Mouse (Mus musculus) heart, embryonic 11.5 days (tissue): ENCODE results near the gene Pex11b. TPM values are rescaled to one million over a fixed set of nuclear protein-coding genes. Genes with fewer than 3 reads are reported as not detected.
"Not testable (repeated sequence)": the region's sequence is repeated elsewhere in the genome, so short reads cannot be mapped to it uniquely, and the experiment has no call there.

Experiments used
- ATAC-seq: fragments of 200-750 bp; cut with Nextera tagmentation; replicated peaks from 2 replicates; pipeline ENCODE4 v1.8.0; 2017; ENCODE audit warnings: moderate library complexity; ENCODE audit not compliant: insufficient number of reproducible peaks, low FRiP score, low TSS enrichment
- H3K27ac ChIP-seq: fragments of 300-500 bp; sonication (generic); 2 replicates; pipeline ENCODE4 v1.5.1; 2014; ENCODE audit warnings: mild to moderate bottlenecking, low read depth, low read length
- H3K27me3 ChIP-seq: fragments of 300-500 bp; sonication (generic); 2 replicates; pipeline ENCODE4 v1.6.1; 2014; ENCODE audit warnings: mild to moderate bottlenecking, low read length, mixed read lengths; ENCODE audit not compliant: control insufficient read depth, insufficient read depth
- H3K36me3 ChIP-seq: fragments of 300-500 bp; sonication (generic); 2 replicates; pipeline ENCODE4 v1.6.1; 2014; ENCODE audit warnings: mild to moderate bottlenecking, low read length, moderate library complexity, mixed read lengths; ENCODE audit not compliant: control insufficient read depth, insufficient read depth
- H3K4me1 ChIP-seq: fragments of 300-500 bp; sonication (generic); 2 replicates; pipeline ENCODE4 v1.6.1; 2014; ENCODE audit warnings: low read length; ENCODE audit not compliant: control insufficient read depth, insufficient read depth
- H3K4me2 ChIP-seq: fragments of 300-500 bp; sonication (generic); 2 replicates; pipeline ENCODE4 v1.6.1; 2014; ENCODE audit warnings: mild to moderate bottlenecking, moderate library complexity
- H3K4me3 ChIP-seq: fragments of 300-500 bp; sonication (generic); 2 replicates; pipeline ENCODE4 v1.5.1; 2014; ENCODE audit warnings: low read depth, low read length
- H3K9ac ChIP-seq: fragments of 300-500 bp; sonication (generic); 2 replicates; pipeline ENCODE4 v1.6.1; 2014; ENCODE audit warnings: mild to moderate bottlenecking, low read depth, low read length, moderate library complexity
- H3K9me3 ChIP-seq: fragments of 300-500 bp; sonication (generic); replicated peaks from 2 replicates; pipeline ENCODE4 v1.6.1; 2016; ENCODE audit warnings: low read length; ENCODE audit not compliant: control insufficient read depth
- WGBS: fragments of 180-500 bp; shearing (Covaris S2); extraction: QIAGEN DNeasy Blood & Tissue Kit; methylation state at CpG from one replicate; pipeline ENCODE4 v1.1.7; 2014; ENCODE audit not compliant: insufficient replicate concordance; 5-methylcytosine and 5-hydroxymethylcytosine counted together
- polyA plus RNA-seq: library from polyadenylated mRNA; unstranded; fragments of >200 nt; fragmentation: Nextera tagmentation; extraction: Ambion mirVana; gene quantifications from 2 replicates; pipeline ENCODE4 v1.2.1, GENCODE M21; 2014

Pex11b gene
- polyA plus RNA-seq, 1 experiment from 2014 or later = 37.7 TPM

DNA sequence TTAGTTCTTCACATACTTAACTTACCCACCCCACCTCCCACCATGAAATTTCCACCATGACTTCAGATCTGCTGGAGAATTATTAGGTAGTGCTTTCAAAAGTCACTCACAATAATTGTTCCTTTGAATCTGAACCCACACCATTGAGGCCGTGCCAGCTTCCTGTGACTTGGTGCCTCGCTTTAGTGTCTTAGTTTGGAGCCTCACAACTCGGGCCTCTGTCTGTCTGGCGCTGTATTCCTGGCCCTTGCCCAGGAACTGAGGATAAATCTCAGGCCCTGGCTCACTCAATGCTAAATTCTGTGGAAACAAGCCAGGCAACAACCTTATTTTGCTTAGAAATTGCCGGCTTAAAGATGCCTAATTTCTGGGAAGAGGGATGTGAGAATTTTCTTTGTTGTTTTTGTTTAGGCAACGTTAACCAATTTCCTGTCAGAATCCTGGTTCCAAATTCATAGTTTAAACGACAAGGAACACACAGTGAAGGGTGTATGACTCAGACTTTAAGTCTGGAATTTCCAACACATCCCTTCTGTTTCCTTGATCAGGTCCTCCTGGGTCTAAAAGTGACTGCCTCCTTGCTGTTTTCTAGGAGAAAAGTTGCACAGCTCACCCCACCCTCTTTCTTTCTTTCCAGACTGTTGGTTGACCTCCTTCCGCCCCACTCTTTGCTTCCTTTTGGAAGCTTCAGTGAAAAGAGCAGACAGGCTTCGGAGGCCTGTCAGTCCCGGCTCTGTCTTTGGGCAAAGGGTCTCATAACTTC is 33.1 kb upstream of the Pex11b start:
- whole genome bisulfite sequencing = 29% methylated on average over 10 of the region's 10 CpGs
- H3K4me3 ChIP-seq = peak overlapping the region; percentile 84
- ATAC-seq = no peak
- no peaks in the 10 kb centered on the region for H3K9me3 ChIP-seq
- no peaks in the 10 kb centered on the region for H3K36me3 ChIP-seq
- peaks cover 32% of the 10 kb centered on the region for H3K4me1 ChIP-seq
- peaks cover 2% of the 10 kb centered on the region; the same call in 1 of the 2 replicates for H3K27me3 ChIP-seq
- H3K27ac ChIP-seq = peak overlapping the region; percentile 96
- peak overlapping the region; percentile 72 for H3K4me2 ChIP-seq
- peak overlapping the region; percentile 87 for H3K9ac ChIP-seq

GRCm38 (mm10) chr3:96602704-96603084 is 32.5 kb upstream of the Pex11b start:
- H3K4me2 ChIP-seq = peak overlapping the region; percentile 72
- peaks cover 2% of the 10 kb centered on the region; the same call in 1 of the 2 replicates for H3K27me3 ChIP-seq
- WGBS = 48% methylated on average over 5 of the region's 5 CpGs
- no peaks in the 10 kb centered on the region for H3K36me3 ChIP-seq
- no peaks in the 10 kb centered on the region for H3K9me3 ChIP-seq
- peak overlapping the region; percentile 96 for H3K27ac ChIP-seq
- H3K9ac ChIP-seq = peak overlapping the region; percentile 87
- no peak for ATAC-seq
- H3K4me1 ChIP-seq = peaks cover 27% of the 10 kb centered on the region
- peak overlapping the region; percentile 84 for H3K4me3 ChIP-seq

GRCm38 (mm10) chr3:96603311-96603710 is 31.9 kb upstream of the Pex11b start:
- no peak for ATAC-seq
- Histone ChIP-seq H3K4me3 (no peak overlapping the region), H3K27ac (no peak overlapping the region), H3K27me3 (peaks cover 2% of the 10 kb centered on the region; the same call in 1 of the 2 replicates), H3K9me3 (no peaks in the 10 kb centered on the region), H3K9ac (0 out of 2 replicates have a peak overlapping the region, but pooled peaks have one; percentile 39), H3K36me3 (no peaks in the 10 kb centered on the region), H3K4me1 (peaks cover 24% of the 10 kb centered on the region), H3K4me2 (peak overlapping the region; percentile 72; the same call in 1 of the 2 replicates)
- WGBS = 77% methylated on average over 5 of the region's 5 CpGs

DNA sequence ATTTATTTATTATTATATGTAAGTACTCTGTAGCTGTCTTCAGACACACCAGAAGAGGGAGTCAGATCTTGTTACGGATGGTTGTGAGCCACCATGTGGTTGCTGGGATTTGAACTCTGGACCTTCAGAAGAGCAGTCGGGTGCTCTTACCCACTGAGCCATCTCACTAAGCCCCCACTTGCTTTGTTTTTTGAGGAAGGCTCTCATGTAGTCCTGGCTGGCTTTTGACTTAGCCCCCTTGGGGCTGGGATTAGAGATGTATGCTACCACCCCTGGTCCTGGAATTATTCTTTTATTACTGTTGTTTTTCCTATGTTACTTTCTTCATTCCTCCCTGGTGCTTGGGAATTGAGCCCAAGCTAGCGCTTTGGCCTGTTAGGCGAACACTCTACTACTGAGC is 29.2 kb upstream of the Pex11b start:
- not testable (repeated sequence) for H3K27ac ChIP-seq, H3K4me2 ChIP-seq, H3K4me3 ChIP-seq, H3K9ac ChIP-seq, H3K36me3 ChIP-seq, H3K9me3 ChIP-seq, H3K27me3 ChIP-seq, ATAC-seq
- peaks cover 21% of the 10 kb centered on the region for H3K4me1 ChIP-seq
- WGBS = 78% methylated on average over 3 of the region's 4 CpGs

- Histone ChIP-seq H3K9ac (no peak overlapping the region), H3K4me2 (no peak overlapping the region), H3K27ac (no peak overlapping the region), H3K27me3 (no peaks in the 10 kb centered on the region), H3K9me3 (no peaks in the 10 kb centered on the region), H3K36me3 (no peaks in the 10 kb centered on the region), H3K4me3 (no peak overlapping the region), H3K4me1 (peaks cover 21% of the 10 kb centered on the region)
- 86% methylated on average over 4 of the region's 4 CpGs for WGBS
- no peak for ATAC-seq
Measured at GRCm38 (mm10) chr3:96606618-96607017, 28.6 kb upstream of the Pex11b start.

DNA sequence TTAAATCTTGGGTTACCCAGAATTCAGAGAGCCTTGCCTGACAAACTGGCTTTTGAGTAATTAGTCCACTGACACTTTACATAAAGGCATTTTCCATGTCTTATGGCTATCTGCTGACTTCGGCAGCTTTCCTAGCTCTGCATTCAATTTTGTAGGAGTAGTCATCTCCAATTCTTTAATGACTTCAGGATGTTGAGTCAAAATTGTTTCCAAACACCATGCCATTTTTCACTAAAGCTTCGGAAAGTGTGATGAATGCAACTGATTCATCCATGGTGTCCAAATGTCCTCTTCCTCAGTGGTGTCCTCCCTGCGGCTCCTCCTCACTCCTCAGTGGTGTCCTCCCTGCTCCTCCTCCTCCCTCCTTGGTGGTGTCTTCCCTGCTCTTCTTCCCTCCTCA is 17.2 kb upstream of the Pex11b start:
- Histone ChIP-seq H3K27ac (no peak overlapping the region), H3K4me1 (no peaks in the 10 kb centered on the region), H3K4me3 (no peak overlapping the region), H3K4me2 (no peak overlapping the region), H3K9me3 (no peaks in the 10 kb centered on the region), H3K9ac (no peak overlapping the region), H3K36me3 (peaks cover 20% of the 10 kb centered on the region), H3K27me3 (no peaks in the 10 kb centered on the region)
- ATAC-seq = no peak
- 88% methylated on average over 3 of the region's 3 CpGs for WGBS

GRCm38 (mm10) chr3:96623201-96623600 is 12.0 kb upstream of the Pex11b start:
- no peak overlapping the region for H3K4me3 ChIP-seq
- no peaks in the 10 kb centered on the region for H3K4me1 ChIP-seq
- H3K9ac ChIP-seq = no peak overlapping the region
- ATAC-seq = no peak
- 84% methylated on average over 4 of the region's 4 CpGs for WGBS
- H3K27ac ChIP-seq = no peak overlapping the region
- no peaks in the 10 kb centered on the region for H3K9me3 ChIP-seq
- H3K4me2 ChIP-seq = no peak overlapping the region
- no peaks in the 10 kb centered on the region for H3K27me3 ChIP-seq
- H3K36me3 ChIP-seq = peaks cover 21% of the 10 kb centered on the region

DNA sequence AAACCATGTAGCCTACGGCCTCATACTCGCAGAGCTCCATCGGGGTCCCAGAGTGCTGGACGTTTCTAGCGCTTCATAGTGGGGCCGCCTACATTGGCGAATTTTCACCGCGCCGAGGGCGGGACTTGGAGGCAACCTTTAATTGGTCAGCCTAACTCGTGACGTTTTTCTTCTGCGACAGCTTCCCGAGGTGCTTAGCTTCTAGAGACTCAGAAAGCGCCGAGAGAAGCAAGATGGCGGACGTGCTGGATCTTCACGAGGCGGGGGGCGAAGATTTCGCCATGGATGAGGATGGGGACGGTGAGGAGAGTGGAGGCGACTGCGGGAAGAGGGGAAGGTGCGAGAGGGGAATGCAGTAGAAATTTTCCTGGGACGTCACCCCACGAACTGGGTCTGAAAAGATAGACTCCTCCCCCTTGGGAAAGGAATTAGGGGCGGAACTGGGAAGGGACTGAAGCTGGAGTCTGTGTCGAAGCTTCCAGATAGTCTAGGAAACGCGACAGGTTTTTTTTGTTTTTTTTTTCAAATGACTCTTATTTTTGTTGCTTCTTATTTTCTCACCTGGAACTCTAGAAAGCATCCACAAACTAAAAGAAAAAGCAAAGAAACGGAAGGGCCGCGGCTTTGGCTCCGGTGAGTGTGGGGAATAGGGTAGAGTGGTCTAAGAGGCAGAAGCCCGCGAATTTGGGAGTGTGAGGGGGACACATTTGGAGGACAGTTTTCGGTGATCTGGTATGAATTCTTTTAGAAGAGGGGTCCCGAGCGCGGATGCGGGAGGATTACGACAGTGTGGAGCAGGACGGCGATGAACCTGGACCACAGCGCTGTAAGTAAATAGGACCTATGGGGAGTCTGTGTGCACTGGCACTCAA is 5.2 kb upstream of the Pex11b start, which contains the start of gene Rbm8a:
Gene Rbm8a, plus strand, starts transcription at position 205 of the 872 bp plus-strand sequence.
- peak; percentile 84 for ATAC-seq
- H3K27ac ChIP-seq = peak within 1 kb of the TSS; percentile 78
- WGBS = 1% methylated on average over 48 of the region's 48 CpGs

More for the DNA sequence above, 5.2 kb upstream of the Pex11b start, which contains the start of gene Rbm8a:
- H3K4me2 ChIP-seq = peak within 1 kb of the TSS; percentile 94
- no peaks in the 10 kb centered on the region for H3K9me3 ChIP-seq
- peak within 1 kb of the TSS; percentile 92 for H3K9ac ChIP-seq
- no peaks in the 10 kb centered on the region for H3K27me3 ChIP-seq
- peak within 1 kb of the TSS; percentile 63 for H3K4me3 ChIP-seq
- H3K4me1 ChIP-seq = peaks cover 7% of the 10 kb centered on the region
- 0 out of 2 replicates have a peak, but pooled peaks cover 3% of the 10 kb centered on the region for H3K36me3 ChIP-seq
